Mouse (Mus musculus) limb, embryonic 12.5 days (tissue): Measurements from ENCODE around the gene Exoc6b. TPM values are rescaled to one million over a fixed set of nuclear protein-coding genes. Genes with fewer than 3 reads are reported as not detected.

Experiments
- ATAC-seq: fragments of 200-750 bp; cut with Nextera tagmentation; 2 replicates; pipeline ENCODE4 v1.8.0; 2017; ENCODE audit warnings: low read depth, moderate TSS enrichment; ENCODE audit not compliant: insufficient number of reproducible peaks, insufficient read depth, low FRiP score, low TSS enrichment
- H3K27ac ChIP-seq: fragments of 300-500 bp; sonication (generic); 2 replicates; pipeline ENCODE4 v1.5.1; 2016; ENCODE audit warnings: mild to moderate bottlenecking, moderate library complexity
- H3K27me3 ChIP-seq: fragments of 300-500 bp; sonication (generic); 2 replicates; pipeline ENCODE4 v1.6.1; 2016; ENCODE audit warnings: mild to moderate bottlenecking, moderate library complexity
- H3K36me3 ChIP-seq: fragments of 300-500 bp; sonication (generic); 2 replicates; pipeline ENCODE4 v1.6.1; 2016; ENCODE audit warnings: mild to moderate bottlenecking, moderate library complexity
- H3K4me1 ChIP-seq: fragments of 300-500 bp; sonication (generic); replicated peaks from 2 replicates; pipeline ENCODE4 v1.6.1; 2016
- H3K4me2 ChIP-seq: fragments of 300-500 bp; sonication (generic); 2 replicates; pipeline ENCODE4 v1.6.1; 2016; ENCODE audit warnings: mild to moderate bottlenecking, moderate library complexity
- H3K4me3 ChIP-seq: fragments of 300-500 bp; sonication (generic); replicated peaks from 2 replicates; pipeline ENCODE4 v1.5.1; 2016; ENCODE audit warnings: mild to moderate bottlenecking
- H3K9ac ChIP-seq: fragments of 300-500 bp; sonication (generic); replicated peaks from 2 replicates; pipeline ENCODE4 v1.6.1; 2016; ENCODE audit warnings: mild to moderate bottlenecking, moderate library complexity
- H3K9me3 ChIP-seq: fragments of 300-500 bp; sonication (generic); 2 replicates; pipeline ENCODE4 v1.6.1; 2016; ENCODE audit warnings: mild to moderate bottlenecking, moderate library complexity
- WGBS: fragments of 180-500 bp; shearing (Covaris S2); methylation state at CpG from one replicate; pipeline ENCODE4 v1.1.7; 2016; 5-methylcytosine and 5-hydroxymethylcytosine counted together
- polyA plus RNA-seq: library from polyadenylated mRNA; unstranded; fragments of >200 nt; fragmentation: Nextera tagmentation; extraction: Ambion mirVana; gene quantifications from 2 replicates; pipeline ENCODE4 v1.2.1, GENCODE M21; 2016

The Exoc6b gene
- polyA plus RNA-seq, 1 experiment from 2014 or later = 38.2 TPM

GRCm38 (mm10) chr6:84923760-84924221, 145.5 kb downstream of the Exoc6b start:
- H3K36me3 ChIP-seq = no peaks in the 10 kb centered on the region
- peak overlapping the region; percentile 19; the same call in 1 of the 2 replicates for H3K9ac ChIP-seq
- peak overlapping the region; percentile 73; the same call in 1 of the 2 replicates for H3K27ac ChIP-seq
- 36% methylated on average over 12 of the region's 12 CpGs for WGBS
- H3K4me2 ChIP-seq = peak overlapping the region; percentile 29; the same call in 1 of the 2 replicates
- ATAC-seq = no peak
- H3K4me1 ChIP-seq = peaks cover 14% of the 10 kb centered on the region
- no peaks in the 10 kb centered on the region for H3K27me3 ChIP-seq
- no peaks in the 10 kb centered on the region for H3K9me3 ChIP-seq
- H3K4me3 ChIP-seq = no peak overlapping the region

GRCm38 (mm10) chr6:84916291-84916690, 153.0 kb downstream of the Exoc6b start:
- no peak overlapping the region for H3K4me2 ChIP-seq
- 32% methylated on average over 2 of the region's 2 CpGs for WGBS
- H3K9me3 ChIP-seq = no peaks in the 10 kb centered on the region
- H3K4me1 ChIP-seq = no peaks in the 10 kb centered on the region
- no peak for ATAC-seq
- H3K36me3 ChIP-seq = no peaks in the 10 kb centered on the region
- H3K27ac ChIP-seq = no peak overlapping the region
- H3K4me3 ChIP-seq = no peak overlapping the region
- no peak overlapping the region for H3K9ac ChIP-seq
- H3K27me3 ChIP-seq = no peaks in the 10 kb centered on the region

- ATAC-seq = no peak
- Histone ChIP-seq H3K9me3 (no peaks in the 10 kb centered on the region), H3K9ac (no peak overlapping the region), H3K4me1 (no peaks in the 10 kb centered on the region), H3K4me3 (no peak overlapping the region), H3K36me3 (no peaks in the 10 kb centered on the region), H3K4me2 (no peak overlapping the region), H3K27me3 (no peaks in the 10 kb centered on the region), H3K27ac (no peak overlapping the region)
- WGBS = 4% methylated on average over 2 of the region's 2 CpGs
Measured at GRCm38 (mm10) chr6:84912434-84912833, 156.9 kb downstream of the Exoc6b start.

- no peak for ATAC-seq
- 84% methylated on average over 4 of the region's 4 CpGs for WGBS
- H3K4me1 ChIP-seq = no peaks in the 10 kb centered on the region
- no peak overlapping the region for H3K4me3 ChIP-seq
- H3K9ac ChIP-seq = no peak overlapping the region
- no peak overlapping the region for H3K27ac ChIP-seq
- H3K9me3 ChIP-seq = no peaks in the 10 kb centered on the region
- H3K36me3 ChIP-seq = no peaks in the 10 kb centered on the region
- no peaks in the 10 kb centered on the region for H3K27me3 ChIP-seq
- no peak overlapping the region for H3K4me2 ChIP-seq
Measured at GRCm38 (mm10) chr6:84899002-84899774, 170.1 kb downstream of the Exoc6b start.

GRCm38 (mm10) chr6:84893773-84894095, 175.6 kb downstream of the Exoc6b start:
- Histone ChIP-seq H3K27me3 (no peaks in the 10 kb centered on the region), H3K4me1 (peaks cover 13% of the 10 kb centered on the region), H3K36me3 (no peaks in the 10 kb centered on the region), H3K4me3 (no peak overlapping the region), H3K9me3 (no peaks in the 10 kb centered on the region), H3K27ac (no peak overlapping the region), H3K4me2 (no peak overlapping the region), H3K9ac (no peak overlapping the region)
- no peak for ATAC-seq

GRCm38 (mm10) chr6:84892926-84893772, 176.2 kb downstream of the Exoc6b start:
- H3K4me1 ChIP-seq = peaks cover 13% of the 10 kb centered on the region
- no peak for ATAC-seq
- H3K9ac ChIP-seq = no peak overlapping the region
- H3K9me3 ChIP-seq = no peaks in the 10 kb centered on the region
- no peak overlapping the region for H3K4me3 ChIP-seq
- H3K36me3 ChIP-seq = no peaks in the 10 kb centered on the region
- no peaks in the 10 kb centered on the region for H3K27me3 ChIP-seq
- WGBS = 34% methylated on average over 5 of the region's 5 CpGs
- H3K4me2 ChIP-seq = no peak overlapping the region
- H3K27ac ChIP-seq = no peak overlapping the region

GRCm38 (mm10) chr6:84886551-84886950, 182.8 kb downstream of the Exoc6b start:
- H3K36me3 ChIP-seq = no peaks in the 10 kb centered on the region
- H3K9me3 ChIP-seq = no peaks in the 10 kb centered on the region
- no peaks in the 10 kb centered on the region for H3K27me3 ChIP-seq
- peaks cover 9% of the 10 kb centered on the region; the same call in 1 of the 2 replicates for H3K4me1 ChIP-seq
- no peak overlapping the region for H3K9ac ChIP-seq
- no peak overlapping the region for H3K4me2 ChIP-seq
- WGBS = 78% methylated on average over 3 of the region's 3 CpGs
- H3K4me3 ChIP-seq = no peak overlapping the region
- no peak for ATAC-seq
- H3K27ac ChIP-seq = no peak overlapping the region

- H3K27ac ChIP-seq = no peak overlapping the region
- H3K4me3 ChIP-seq = no peak overlapping the region
- no peaks in the 10 kb centered on the region for H3K27me3 ChIP-seq
- no peaks in the 10 kb centered on the region for H3K9me3 ChIP-seq
- H3K36me3 ChIP-seq = no peaks in the 10 kb centered on the region
- peaks cover 9% of the 10 kb centered on the region; the same call in 1 of the 2 replicates for H3K4me1 ChIP-seq
- no peak for ATAC-seq
- no peak overlapping the region for H3K4me2 ChIP-seq
- WGBS = 73% methylated on average over 1 of the region's 1 CpGs
- no peak overlapping the region for H3K9ac ChIP-seq
Measured at GRCm38 (mm10) chr6:84885080-84885479, 184.2 kb downstream of the Exoc6b start.

- no peak for ATAC-seq
- H3K9me3 ChIP-seq = no peaks in the 10 kb centered on the region
Measured at GRCm38 (mm10) chr6:84883720-84884119, 185.6 kb downstream of the Exoc6b start.

GRCm38 (mm10) chr6:84882663-84883517, 186.4 kb downstream of the Exoc6b start:
- no peak overlapping the region for H3K4me2 ChIP-seq
- no peak overlapping the region for H3K9ac ChIP-seq
- H3K27ac ChIP-seq = no peak overlapping the region
- H3K4me3 ChIP-seq = no peak overlapping the region
- H3K27me3 ChIP-seq = no peaks in the 10 kb centered on the region
- no peak for ATAC-seq
- H3K4me1 ChIP-seq = 0 out of 2 replicates have a peak, but pooled peaks cover 3% of the 10 kb centered on the region
- WGBS = 62% methylated on average over 14 of the region's 14 CpGs
- no peaks in the 10 kb centered on the region for H3K36me3 ChIP-seq
- no peaks in the 10 kb centered on the region for H3K9me3 ChIP-seq

More at GRCm38 (mm10) chr6:84883720-84884119, 185.6 kb downstream of the Exoc6b start:
- 70% methylated on average over 4 of the region's 4 CpGs for WGBS
- Histone ChIP-seq H3K27me3 (no peaks in the 10 kb centered on the region), H3K27ac (no peak overlapping the region), H3K4me1 (0 out of 2 replicates have a peak, but pooled peaks cover 3% of the 10 kb centered on the region), H3K4me3 (no peak overlapping the region), H3K4me2 (no peak overlapping the region), H3K9ac (no peak overlapping the region), H3K36me3 (no peaks in the 10 kb centered on the region)

- Histone ChIP-seq H3K9ac (no peak overlapping the region), H3K9me3 (no peaks in the 10 kb centered on the region), H3K36me3 (no peaks in the 10 kb centered on the region), H3K27me3 (no peaks in the 10 kb centered on the region), H3K4me1 (peaks cover 10% of the 10 kb centered on the region), H3K4me3 (no peak overlapping the region), H3K4me2 (no peak overlapping the region), H3K27ac (peak overlapping the region; percentile 75)
- WGBS = 48% methylated on average over 5 of the region's 5 CpGs
- ATAC-seq = no peak
Measured at GRCm38 (mm10) chr6:84875869-84876268, 193.4 kb downstream of the Exoc6b start.
